Mouse (Mus musculus) kidney, embryonic 15.5 days (tissue): ENCODE measurements around the gene Dnaaf1. TPM values are rescaled to one million over a fixed set of nuclear protein-coding genes. Genes with fewer than 3 reads are reported as not detected.

Experiments used
- ATAC-seq: fragments of 200-750 bp; cut with Nextera tagmentation; replicated peaks from 2 replicates; pipeline ENCODE4 v1.8.0; 2017; ENCODE audit warnings: moderate TSS enrichment; ENCODE audit not compliant: low FRiP score
- H3K27ac ChIP-seq: fragments of 300-500 bp; sonication (generic); 2 replicates; pipeline ENCODE4 v1.5.1; 2015; ENCODE audit warnings: mild to moderate bottlenecking, inconsistent platforms
- H3K27me3 ChIP-seq: fragments of 300-500 bp; sonication (generic); 2 replicates; pipeline ENCODE4 v1.6.1; 2015; ENCODE audit warnings: inconsistent platforms
- H3K36me3 ChIP-seq: fragments of 300-500 bp; sonication (generic); 2 replicates; pipeline ENCODE4 v1.6.1; 2015; ENCODE audit warnings: inconsistent platforms
- H3K4me1 ChIP-seq: fragments of 300-500 bp; sonication (generic); 2 replicates; pipeline ENCODE4 v1.6.1; 2015; ENCODE audit warnings: inconsistent platforms
- H3K4me2 ChIP-seq: fragments of 300-500 bp; sonication (generic); 2 replicates; pipeline ENCODE4 v1.6.1; 2015; ENCODE audit warnings: moderate library complexity, mild to moderate bottlenecking, inconsistent platforms
- H3K4me3 ChIP-seq: fragments of 300-500 bp; sonication (generic); replicated peaks from 2 replicates; pipeline ENCODE4 v1.5.1; 2015; ENCODE audit warnings: mild to moderate bottlenecking, inconsistent platforms
- H3K9ac ChIP-seq: fragments of 300-500 bp; sonication (generic); 2 replicates; pipeline ENCODE4 v1.6.1; 2015; ENCODE audit warnings: mild to moderate bottlenecking, inconsistent platforms
- H3K9me3 ChIP-seq: fragments of 300-500 bp; sonication (generic); replicated peaks from 2 replicates; pipeline ENCODE4 v1.6.1; 2016; ENCODE audit warnings: inconsistent platforms
- WGBS: fragments of 180-500 bp; shearing (Covaris S2); methylation state at CpG from one replicate; pipeline ENCODE4 v1.1.7; 2015; ENCODE audit warnings: mixed read lengths; 5-methylcytosine and 5-hydroxymethylcytosine counted together
- polyA plus RNA-seq: library from polyadenylated mRNA; unstranded; fragments of >200 nt; fragmentation: Nextera tagmentation; extraction: Ambion mirVana; gene quantifications from 2 replicates; pipeline ENCODE4 v1.2.1, GENCODE M21; 2015

Gene Dnaaf1
- polyA plus RNA-seq, 1 experiment from 2014 or later, result 0.23 TPM

- H3K36me3 ChIP-seq, result no peaks in the 10 kb centered on the region
- H3K9ac ChIP-seq, result no peak overlapping the region
- 45% methylated on average over 13 of the region's 13 CpGs for WGBS
- peaks cover 10% of the 10 kb centered on the region for H3K4me1 ChIP-seq
- H3K27me3 ChIP-seq, result peaks cover 30% of the 10 kb centered on the region
- H3K9me3 ChIP-seq, result no peaks in the 10 kb centered on the region
- ATAC-seq, result no peak
- no peak overlapping the region for H3K27ac ChIP-seq
- H3K4me2 ChIP-seq, result no peak overlapping the region
- H3K4me3 ChIP-seq, result no peak overlapping the region
Observed at GRCm38 (mm10) chr8:119579096-119579495, 4.1 kb downstream of the Dnaaf1 start.

GRCm38 (mm10) chr8:119580441-119581161 lies 5.6 kb downstream of the Dnaaf1 start:
- ATAC-seq, result peak; percentile 22; the same call in 1 of the 2 replicates
- Histone ChIP-seq H3K4me3 (no peak overlapping the region), H3K27ac (no peak overlapping the region), H3K36me3 (no peaks in the 10 kb centered on the region), H3K27me3 (peaks cover 23% of the 10 kb centered on the region), H3K4me1 (peaks cover under 1% of the 10 kb centered on the region), H3K9me3 (no peaks in the 10 kb centered on the region), H3K9ac (no peak overlapping the region), H3K4me2 (no peak overlapping the region)
- WGBS, result 76% methylated on average over 5 of the region's 5 CpGs

GRCm38 (mm10) chr8:119585901-119586300 lies 10.9 kb downstream of the Dnaaf1 start:
- peaks cover 7% of the 10 kb centered on the region for H3K4me1 ChIP-seq
- H3K36me3 ChIP-seq, result no peaks in the 10 kb centered on the region
- H3K27ac ChIP-seq, result no peak overlapping the region
- WGBS, result 19% methylated on average over 24 of the region's 24 CpGs
- no peaks in the 10 kb centered on the region for H3K27me3 ChIP-seq
- H3K9ac ChIP-seq, result no peak overlapping the region
- peak overlapping the region; percentile 41 for H3K4me3 ChIP-seq
- 0 out of 2 replicates have a peak, but pooled peaks have one; percentile 56 for ATAC-seq
- H3K9me3 ChIP-seq, result no peaks in the 10 kb centered on the region
- H3K4me2 ChIP-seq, result peak overlapping the region; percentile 66

DNA sequence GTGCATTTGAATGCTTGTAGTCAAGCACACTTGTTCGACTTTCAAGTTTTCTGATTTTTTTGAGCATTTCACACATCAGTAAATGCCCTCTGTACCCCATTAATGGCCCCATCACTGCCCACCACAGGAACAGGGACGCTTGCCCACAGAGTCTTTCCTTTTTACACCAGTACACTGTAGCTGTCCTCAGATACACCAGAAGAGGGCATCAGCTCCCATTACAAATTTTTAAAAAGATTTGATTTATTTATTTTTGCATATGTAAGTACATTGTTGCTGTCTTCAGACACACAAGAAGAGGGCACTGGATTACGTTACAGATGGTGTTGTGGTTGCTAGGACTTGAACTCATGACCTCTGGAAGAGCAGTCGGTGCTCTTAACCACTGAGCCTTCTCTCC lies 13.3 kb downstream of the Dnaaf1 start:
- no peak for ATAC-seq

DNA sequence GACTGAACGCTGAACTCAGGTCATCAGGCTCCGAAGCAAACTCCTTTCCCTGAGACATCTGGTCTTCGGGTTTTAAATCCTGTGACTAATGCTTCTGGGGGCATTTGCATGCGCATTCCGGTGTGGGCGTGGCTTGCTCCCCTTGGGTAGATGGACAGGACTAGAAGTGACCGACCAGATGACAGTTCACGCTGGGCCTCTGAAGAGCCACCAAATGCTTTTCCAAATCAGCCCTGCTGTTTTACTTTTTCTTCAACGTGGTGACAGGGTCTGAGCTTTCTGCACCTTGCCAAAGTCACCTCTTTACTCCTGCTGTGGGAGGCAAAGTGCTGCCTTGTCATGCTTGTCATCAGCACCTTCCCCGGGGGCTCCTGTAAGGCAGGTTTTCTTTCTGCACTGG lies 13.8 kb downstream of the Dnaaf1 start:
- H3K4me3 ChIP-seq, result no peak overlapping the region
- ATAC-seq, result no peak
- H3K27me3 ChIP-seq, result no peaks in the 10 kb centered on the region
- no peaks in the 10 kb centered on the region for H3K36me3 ChIP-seq
- H3K9me3 ChIP-seq, result no peaks in the 10 kb centered on the region
- H3K9ac ChIP-seq, result no peak overlapping the region
- WGBS, result 24% methylated on average over 10 of the region's 10 CpGs
- no peak overlapping the region for H3K27ac ChIP-seq
- H3K4me2 ChIP-seq, result no peak overlapping the region
- H3K4me1 ChIP-seq, result peaks cover 7% of the 10 kb centered on the region

More for the DNA sequence above, 13.3 kb downstream of the Dnaaf1 start:
- WGBS, result 55% methylated on average over 4 of the region's 4 CpGs
- H3K36me3 ChIP-seq, result no peaks in the 10 kb centered on the region
- no peaks in the 10 kb centered on the region for H3K27me3 ChIP-seq
- no peak overlapping the region for H3K9ac ChIP-seq
- no peak overlapping the region for H3K4me3 ChIP-seq
- H3K27ac ChIP-seq, result no peak overlapping the region
- H3K4me1 ChIP-seq, result peaks cover 7% of the 10 kb centered on the region
- H3K4me2 ChIP-seq, result no peak overlapping the region
- H3K9me3 ChIP-seq, result no peaks in the 10 kb centered on the region

- no peaks in the 10 kb centered on the region for H3K36me3 ChIP-seq
- 81% methylated on average over 14 of the region's 14 CpGs for WGBS
- H3K4me2 ChIP-seq, result no peak overlapping the region
- H3K27me3 ChIP-seq, result no peaks in the 10 kb centered on the region
- no peak overlapping the region for H3K9ac ChIP-seq
- no peaks in the 10 kb centered on the region for H3K9me3 ChIP-seq
- ATAC-seq, result no peak
- H3K27ac ChIP-seq, result no peak overlapping the region
- H3K4me1 ChIP-seq, result peaks cover 10% of the 10 kb centered on the region
- H3K4me3 ChIP-seq, result no peak overlapping the region
Observed at GRCm38 (mm10) chr8:119590348-119590747, 15.3 kb downstream of the Dnaaf1 start.

- H3K9ac ChIP-seq, result no peak overlapping the region
- no peaks in the 10 kb centered on the region for H3K36me3 ChIP-seq
- H3K4me3 ChIP-seq, result no peak overlapping the region
- WGBS, result 86% methylated on average over 7 of the region's 7 CpGs
- H3K9me3 ChIP-seq, result no peaks in the 10 kb centered on the region
- ATAC-seq, result no peak
- no peak overlapping the region for H3K27ac ChIP-seq
- peaks cover 5% of the 10 kb centered on the region for H3K4me1 ChIP-seq
- H3K4me2 ChIP-seq, result no peak overlapping the region
- no peaks in the 10 kb centered on the region for H3K27me3 ChIP-seq
Observed at GRCm38 (mm10) chr8:119591456-119591855, 16.4 kb downstream of the Dnaaf1 start.

GRCm38 (mm10) chr8:119603771-119604170 lies 28.7 kb downstream of the Dnaaf1 start:
- Histone ChIP-seq H3K27ac (no peak overlapping the region), H3K4me2 (peak overlapping the region; percentile 86), H3K9ac (no peak overlapping the region), H3K27me3 (no peaks in the 10 kb centered on the region), H3K36me3 (peaks cover 42% of the 10 kb centered on the region), H3K9me3 (no peaks in the 10 kb centered on the region), H3K4me1 (peaks cover 14% of the 10 kb centered on the region), H3K4me3 (peak overlapping the region; percentile 86)
- ATAC-seq, result no peak
- 95% methylated on average over 4 of the region's 4 CpGs for WGBS

GRCm38 (mm10) chr8:119604398-119604803 lies 29.4 kb downstream of the Dnaaf1 start:
- Histone ChIP-seq H3K4me1 (peaks cover 14% of the 10 kb centered on the region), H3K36me3 (peaks cover 35% of the 10 kb centered on the region), H3K27ac (no peak overlapping the region), H3K9ac (peak overlapping the region; percentile 76), H3K4me2 (peak overlapping the region; percentile 86), H3K27me3 (no peaks in the 10 kb centered on the region), H3K9me3 (0 out of 2 replicates have a peak, but pooled peaks cover 2% of the 10 kb centered on the region), H3K4me3 (peak overlapping the region; percentile 86)
- no peak for ATAC-seq
- 37% methylated on average over 12 of the region's 12 CpGs for WGBS

DNA sequence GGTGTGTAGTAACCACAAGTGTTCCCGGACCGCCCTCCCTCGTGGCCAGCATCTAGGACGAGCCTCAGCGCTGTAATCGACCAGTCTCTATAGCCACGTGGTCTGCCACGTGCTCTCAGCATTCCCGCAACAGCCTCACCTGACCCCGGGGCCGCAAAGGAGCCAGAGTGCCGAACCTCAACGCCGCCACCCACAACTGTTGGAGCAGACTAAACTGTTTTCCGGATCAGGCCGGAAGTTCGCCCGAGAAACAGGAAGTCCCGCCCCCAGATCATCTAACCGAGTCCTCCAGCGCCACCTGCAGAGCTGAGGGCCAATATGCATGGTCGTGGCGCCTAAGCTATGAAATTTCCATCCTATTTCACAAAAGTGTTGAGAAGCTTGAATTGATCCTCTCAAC lies 30.0 kb downstream of the Dnaaf1 start, which contains the start of gene Taf1c:
Taf1c (minus strand) TSS at position 227 of the 400 bp plus-strand sequence.
- ATAC-seq, result peak; percentile 77
- H3K27ac ChIP-seq, result peak within 1 kb of the TSS; percentile 47; the same call in 1 of the 2 replicates
- under 1% methylated on average over 23 of the region's 23 CpGs for WGBS

DNA sequence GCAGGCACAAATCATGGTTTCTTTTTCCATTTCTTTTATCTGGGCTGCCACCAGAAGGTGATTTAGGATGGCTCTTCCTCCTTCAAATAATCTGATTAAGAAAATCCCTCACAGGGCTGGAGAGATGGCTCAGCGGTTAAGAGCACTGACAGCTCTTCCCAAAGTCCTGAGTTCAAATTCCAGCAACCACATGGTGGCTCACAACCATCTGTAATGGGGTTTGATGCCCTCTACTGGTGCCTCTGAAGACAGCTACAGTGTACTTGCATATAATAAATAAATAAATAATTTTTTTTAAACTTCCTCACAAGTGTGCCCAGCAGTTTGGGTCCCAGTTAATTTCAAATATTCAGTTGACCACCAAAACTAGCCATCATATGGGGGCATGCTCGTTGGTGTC lies 31.2 kb downstream of the Dnaaf1 start:
- Histone ChIP-seq H3K27ac (no peak overlapping the region), H3K27me3 (no peaks in the 10 kb centered on the region), H3K9ac (no peak overlapping the region), H3K9me3 (0 out of 2 replicates have a peak, but pooled peaks cover 6% of the 10 kb centered on the region), H3K4me2 (no peak overlapping the region), H3K36me3 (peaks cover 17% of the 10 kb centered on the region), H3K4me1 (peaks cover 14% of the 10 kb centered on the region), H3K4me3 (no peak overlapping the region)
- WGBS, result 81% methylated on average over 2 of the region's 2 CpGs
- no peak for ATAC-seq

More for the DNA sequence above, 30.0 kb downstream of the Dnaaf1 start, which contains the start of gene Taf1c:
- peaks cover 14% of the 10 kb centered on the region for H3K4me1 ChIP-seq
- no peaks in the 10 kb centered on the region for H3K27me3 ChIP-seq
- 0 out of 2 replicates have a peak, but pooled peaks cover 6% of the 10 kb centered on the region for H3K9me3 ChIP-seq
- H3K36me3 ChIP-seq, result peaks cover 29% of the 10 kb centered on the region
- H3K4me2 ChIP-seq, result peak within 1 kb of the TSS; percentile 86
- H3K9ac ChIP-seq, result peak within 1 kb of the TSS; percentile 76
- peak within 1 kb of the TSS; percentile 86 for H3K4me3 ChIP-seq

DNA sequence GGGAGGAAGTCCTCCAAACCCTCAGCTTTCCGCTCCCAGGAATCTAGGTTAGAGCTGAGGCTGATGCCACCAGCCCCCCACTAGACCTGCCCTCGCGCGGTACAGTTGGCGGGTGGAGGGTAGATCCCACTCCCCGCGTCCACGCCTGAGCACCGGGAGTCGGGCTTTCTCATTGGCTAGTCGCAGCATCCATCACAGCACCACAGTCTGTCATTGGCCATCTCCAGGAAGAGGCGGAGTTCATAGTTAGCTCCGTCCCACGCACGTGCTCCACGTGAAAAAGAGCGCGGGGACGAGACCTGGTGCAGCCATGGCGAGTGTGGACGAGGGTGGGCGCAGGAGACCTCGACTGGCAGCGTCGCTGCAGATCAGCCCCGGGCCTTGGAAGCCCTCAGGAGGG lies 37.4 kb downstream of the Dnaaf1 start, which contains the start of gene Adad2:
Adad2 (plus strand) TSS at position 277 of the 400 bp plus-strand sequence.
- WGBS, result 84% methylated on average over 26 of the region's 26 CpGs
- H3K9ac ChIP-seq, result no peak within 1 kb of the TSS
- H3K36me3 ChIP-seq, result no peaks in the 10 kb centered on the region
- H3K27ac ChIP-seq, result no peak within 1 kb of the TSS
- no peaks in the 10 kb centered on the region for H3K27me3 ChIP-seq
- no peaks in the 10 kb centered on the region for H3K4me1 ChIP-seq
- 0 out of 2 replicates have a peak, but pooled peaks cover 6% of the 10 kb centered on the region for H3K9me3 ChIP-seq
- ATAC-seq, result no peak
- no peak within 1 kb of the TSS for H3K4me3 ChIP-seq
- H3K4me2 ChIP-seq, result no peak within 1 kb of the TSS
